Mouse (Mus musculus): ENCODE results near the gene Ulk4. TPM values are rescaled to one million over a fixed set of nuclear protein-coding genes. Genes with fewer than 3 reads are reported as not detected.

The Ulk4 gene
- polyA plus RNA-seq, 1 experiment: 5.9 TPM

- no peak for DNase-seq (ENCODE audit: extremely low spot score in 1 of 2, low spot score in 1 of 2)
Measured at GRCm38 (mm10) chr9:120989806-120990700, 286.9 kb downstream of the Ulk4 start.

DNA sequence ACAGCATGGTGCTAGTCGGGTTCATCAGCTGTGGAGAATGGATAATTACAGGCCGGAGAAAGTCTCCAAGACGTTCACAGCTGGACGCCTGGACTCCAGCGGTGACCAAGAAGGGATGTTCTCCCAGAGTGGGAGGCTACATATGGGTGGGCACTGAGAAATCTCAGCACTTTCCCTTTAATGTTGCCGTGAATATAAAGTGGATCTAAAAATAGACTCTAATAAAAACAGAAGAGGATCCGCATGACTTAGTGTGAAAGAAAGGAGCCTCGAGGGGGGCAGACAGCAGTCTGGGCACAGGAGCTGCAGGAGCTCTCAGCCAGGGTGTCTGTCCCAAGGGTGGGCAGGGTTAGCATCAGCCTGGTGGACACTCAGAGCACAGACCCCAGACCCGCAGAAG is 288.9 kb downstream of the Ulk4 start:
- no peak for DNase-seq (ENCODE audit: extremely low spot score in 1 of 2, low spot score in 1 of 2)

- DNase-seq (ENCODE audit: extremely low spot score in 1 of 2, low spot score in 1 of 2): no peak
Measured at GRCm38 (mm10) chr9:120986994-120987393, 290.0 kb downstream of the Ulk4 start.

DNA sequence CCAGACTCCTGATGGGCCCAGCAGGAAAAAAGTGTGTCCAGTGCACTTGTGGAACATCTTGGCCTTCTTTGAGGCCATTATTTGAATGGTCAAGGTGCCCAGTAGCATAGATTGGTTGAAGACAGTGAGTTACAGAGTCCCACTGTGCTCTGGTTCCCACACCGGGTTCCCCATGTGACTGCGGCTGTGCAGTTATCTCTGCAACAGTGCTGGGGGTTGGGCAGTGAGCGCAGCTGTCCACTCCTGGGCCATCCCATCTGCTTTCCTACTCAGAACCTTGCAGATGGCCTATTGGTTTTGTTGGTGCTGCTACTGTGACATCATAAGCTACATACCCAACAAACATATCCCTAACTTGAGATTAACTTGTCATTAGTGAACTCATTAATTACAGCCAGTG is 290.7 kb downstream of the Ulk4 start:
- DNase-seq (ENCODE audit: extremely low spot score in 1 of 2, low spot score in 1 of 2): no peak

- no peak for DNase-seq (ENCODE audit: extremely low spot score in 1 of 2, low spot score in 1 of 2)
Measured at GRCm38 (mm10) chr9:120985524-120985923, 291.5 kb downstream of the Ulk4 start.

DNA sequence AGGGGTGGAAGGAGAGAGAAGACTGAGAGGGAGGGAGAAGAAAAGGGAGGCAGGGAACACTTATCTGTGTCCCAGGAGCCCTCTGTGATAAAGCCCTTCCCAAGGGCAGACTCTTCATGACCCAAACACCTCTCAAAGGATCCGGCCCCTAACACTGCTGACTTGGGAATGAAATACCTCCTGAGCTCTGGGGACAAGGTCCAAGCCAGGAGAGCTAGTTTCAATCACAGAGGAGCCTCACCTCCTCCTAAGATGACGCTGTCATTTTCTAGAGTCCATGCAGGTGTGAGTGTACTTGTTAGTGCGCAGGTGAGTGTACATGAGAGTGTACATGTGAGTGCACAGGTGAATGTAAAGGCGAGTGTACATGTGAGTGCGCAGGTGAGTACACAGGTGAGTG is 292.0 kb downstream of the Ulk4 start:
- DNase-seq (ENCODE audit: extremely low spot score in 1 of 2, low spot score in 1 of 2): no peak

GRCm38 (mm10) chr9:120984509-120984908 is 292.5 kb downstream of the Ulk4 start:
- no peak for DNase-seq (ENCODE audit: extremely low spot score in 1 of 2, low spot score in 1 of 2)

- no peak for DNase-seq (ENCODE audit: extremely low spot score in 1 of 2, low spot score in 1 of 2)
Measured at GRCm38 (mm10) chr9:120983849-120984248, 293.1 kb downstream of the Ulk4 start.

DNA sequence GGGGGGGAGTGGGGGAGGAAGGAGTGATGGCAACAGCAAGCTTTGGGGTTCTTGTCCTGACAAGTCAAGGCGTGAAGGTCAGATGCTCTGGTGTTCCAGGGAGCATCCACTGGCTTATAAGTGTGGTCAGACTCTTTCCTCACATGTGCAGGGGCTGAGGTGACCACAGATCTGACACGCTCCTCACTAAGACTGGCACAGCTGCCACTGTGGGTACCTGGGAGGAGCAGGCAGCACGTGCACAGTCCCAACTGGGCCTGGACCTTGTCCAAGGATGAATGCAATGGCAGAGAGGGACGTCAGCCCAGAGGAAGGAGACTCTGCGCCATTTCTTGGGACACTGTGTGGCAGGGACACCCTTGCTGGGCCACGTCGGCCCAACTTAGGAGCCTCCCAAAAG is 295.2 kb downstream of the Ulk4 start:
- no peak for DNase-seq (ENCODE audit: extremely low spot score in 1 of 2, low spot score in 1 of 2)

DNA sequence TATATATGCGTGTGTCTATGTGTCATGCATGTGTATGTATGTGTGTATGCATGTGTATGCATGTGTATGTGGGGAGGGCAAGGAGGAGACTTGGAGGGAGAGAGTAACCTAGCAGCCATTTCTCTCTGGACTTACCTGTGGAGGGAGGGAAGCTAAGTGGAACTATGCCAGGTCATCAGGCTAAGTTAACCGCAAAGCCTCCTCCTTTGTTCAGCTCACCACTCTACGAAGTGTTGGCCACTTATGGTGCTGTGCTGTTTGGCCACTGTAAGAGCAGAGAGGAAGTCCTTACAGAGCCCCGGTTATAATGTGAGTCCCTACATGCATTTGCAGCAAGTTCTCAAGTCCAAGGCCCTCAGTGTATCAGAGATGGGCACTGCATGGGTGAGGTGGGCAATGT is 300.1 kb downstream of the Ulk4 start:
- no peak for DNase-seq (ENCODE audit: extremely low spot score in 1 of 2, low spot score in 1 of 2)

GRCm38 (mm10) chr9:120976158-120976557 is 300.8 kb downstream of the Ulk4 start:
- DNase-seq (ENCODE audit: extremely low spot score in 1 of 2, low spot score in 1 of 2): no peak

- no peak for DNase-seq (ENCODE audit: extremely low spot score in 1 of 2, low spot score in 1 of 2)
Measured at GRCm38 (mm10) chr9:120974209-120974608, 302.8 kb downstream of the Ulk4 start.

- no peak for DNase-seq (ENCODE audit: extremely low spot score in 1 of 2, low spot score in 1 of 2)
Measured at GRCm38 (mm10) chr9:120973026-120973515, 303.9 kb downstream of the Ulk4 start.

DNA sequence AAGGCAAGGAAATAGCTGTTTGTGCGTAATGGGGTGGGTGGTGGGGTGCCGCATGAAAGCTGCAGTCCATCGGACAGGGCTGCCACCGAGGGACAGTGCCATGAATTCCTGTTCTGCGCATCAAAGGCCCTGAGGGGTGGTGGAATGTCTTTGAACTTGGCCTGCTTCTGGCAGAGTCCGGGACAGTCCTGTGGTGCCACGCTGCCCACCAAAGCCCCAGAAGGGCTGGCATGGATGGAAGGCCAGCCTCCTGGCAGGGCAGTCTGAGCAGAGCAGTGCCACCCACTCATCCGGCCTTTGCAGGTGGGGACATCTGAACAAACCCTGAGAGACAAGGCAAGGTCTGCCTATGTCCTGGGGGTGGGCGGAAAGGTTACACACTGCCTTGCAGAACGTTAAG is 312.0 kb downstream of the Ulk4 start:
- DNase-seq (ENCODE audit: extremely low spot score in 1 of 2, low spot score in 1 of 2): no peak

GRCm38 (mm10) chr9:120964224-120964623 is 312.8 kb downstream of the Ulk4 start:
- no peak for DNase-seq (ENCODE audit: extremely low spot score in 1 of 2, low spot score in 1 of 2)

DNA sequence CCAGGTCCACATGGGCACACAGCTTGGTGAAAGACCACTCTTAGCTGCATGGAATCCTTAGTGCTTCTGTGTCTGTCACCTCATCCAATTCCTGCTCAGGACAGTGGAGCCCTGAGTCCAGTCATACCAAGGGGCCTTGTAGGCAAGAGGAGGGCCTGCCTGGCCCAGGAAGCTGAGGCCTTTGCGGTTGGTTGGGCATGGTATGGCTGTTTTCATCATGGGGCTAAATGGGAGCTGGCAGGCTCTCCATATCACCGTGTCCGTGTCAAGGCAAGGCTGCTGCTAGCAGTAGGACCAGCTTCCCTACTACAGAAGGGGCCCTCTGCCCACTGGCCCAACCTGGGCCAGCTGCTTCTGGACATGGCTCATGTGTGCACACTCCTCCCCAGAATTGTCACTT is 313.3 kb downstream of the Ulk4 start:
- DNase-seq (ENCODE audit: extremely low spot score in 1 of 2, low spot score in 1 of 2): no peak

DNA sequence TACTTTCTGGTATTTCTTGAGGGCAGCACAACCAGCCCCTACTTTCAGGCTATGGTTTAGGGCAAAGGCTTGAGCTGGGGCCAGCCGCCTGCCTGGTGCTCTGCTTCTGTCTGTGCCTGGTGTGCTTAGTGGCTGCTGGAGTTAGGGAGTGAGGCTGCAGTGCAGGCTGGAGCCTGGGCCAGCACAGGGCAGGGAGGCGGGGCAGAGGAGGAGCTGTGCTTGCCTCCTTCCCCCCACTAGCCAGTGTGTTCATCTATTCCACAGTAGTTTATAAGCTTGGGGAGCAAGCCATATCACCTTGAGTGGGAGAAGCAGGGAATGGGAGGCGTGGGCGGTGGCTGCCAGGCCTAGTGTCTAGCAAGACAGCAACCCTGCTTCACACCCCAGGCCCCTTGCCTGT is 313.9 kb downstream of the Ulk4 start:
- no peak for DNase-seq (ENCODE audit: extremely low spot score in 1 of 2, low spot score in 1 of 2)

GRCm38 (mm10) chr9:120961969-120962700 is 314.9 kb downstream of the Ulk4 start:
- no peak for DNase-seq (ENCODE audit: extremely low spot score in 1 of 2, low spot score in 1 of 2)

DNA sequence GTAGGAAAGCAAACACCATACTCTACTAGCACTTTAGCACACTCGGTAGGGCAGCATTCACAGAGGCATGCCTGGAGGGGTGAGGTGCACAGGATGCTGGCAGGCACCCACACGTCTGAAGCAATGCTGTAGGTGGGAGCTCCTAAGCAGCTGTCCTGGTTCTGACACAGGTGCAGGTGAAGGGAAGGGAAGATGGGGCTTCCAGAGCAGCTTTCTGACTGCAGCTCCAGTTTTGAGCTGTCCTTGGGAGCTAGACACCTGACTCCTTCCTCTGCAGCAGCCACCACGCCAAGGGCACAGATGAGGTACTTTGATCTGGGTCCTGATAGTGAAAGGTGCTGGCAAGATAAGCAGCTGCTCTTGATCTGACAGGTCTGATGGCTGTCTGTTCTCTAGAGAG is 315.5 kb downstream of the Ulk4 start:
- DNase-seq (ENCODE audit: extremely low spot score in 1 of 2, low spot score in 1 of 2): no peak

- DNase-seq (ENCODE audit: extremely low spot score in 1 of 2, low spot score in 1 of 2): no peak
Measured at GRCm38 (mm10) chr9:120960611-120961010, 316.4 kb downstream of the Ulk4 start.

- DNase-seq (ENCODE audit: extremely low spot score in 1 of 2, low spot score in 1 of 2): no peak
Measured at GRCm38 (mm10) chr9:120959225-120959624, 317.8 kb downstream of the Ulk4 start.

DNA sequence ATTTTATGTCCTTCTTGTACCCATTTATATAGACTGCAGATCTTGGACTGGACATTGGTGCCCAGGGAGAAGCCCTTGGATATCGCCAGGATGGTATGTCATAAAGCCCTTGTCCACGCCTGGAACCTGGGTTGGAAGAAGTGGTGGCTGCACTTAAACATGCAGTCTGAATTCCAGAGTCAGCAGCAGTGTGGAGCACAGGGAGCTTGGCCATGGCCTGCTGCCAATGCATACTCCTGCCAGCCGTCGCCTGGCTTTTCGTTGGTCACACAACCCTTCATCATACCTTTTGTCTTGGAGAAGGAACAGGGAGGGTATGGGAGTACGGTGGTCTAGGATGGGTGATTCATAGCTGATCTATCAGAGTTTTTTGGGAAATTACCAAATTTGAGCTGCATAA is 318.4 kb downstream of the Ulk4 start:
- DNase-seq (ENCODE audit: extremely low spot score in 1 of 2, low spot score in 1 of 2): no peak

Data from frontal cortex, adult 2 months (tissue).